Mouse (Mus musculus): ENCODE data around the gene Kcnb1.

DNA sequence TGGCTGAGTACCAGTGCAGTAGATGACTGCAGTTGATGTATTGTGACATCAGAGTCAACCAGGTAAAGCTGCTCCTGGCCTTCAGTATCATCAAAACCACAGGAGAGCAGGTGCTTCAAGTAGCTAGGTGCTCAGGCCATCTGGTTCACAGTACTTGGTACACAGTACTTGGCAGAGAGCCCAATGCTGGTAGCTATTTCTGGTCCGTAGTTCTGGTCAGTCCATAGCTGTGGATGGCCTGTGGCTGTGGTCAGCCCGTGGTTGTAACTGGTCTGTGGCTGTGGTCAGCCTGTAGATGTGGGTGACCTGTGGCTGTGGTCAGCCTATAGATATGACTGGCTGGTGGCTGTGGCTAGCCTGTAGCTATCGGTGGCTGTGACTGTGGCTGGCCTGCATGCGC, 95.3 kb downstream of the Kcnb1 start:
- TF ChIP-seq CTCF (IDR thresholded peaks at IDR 0.05; ENCODE audit: low read depth, low read length): no peak
- no peak for TF ChIP-seq POLR2A (IDR thresholded peaks at IDR 0.05; ENCODE audit: borderline replicate concordance, low read depth, low read length)
